Mouse (Mus musculus): ENCODE results near the gene Galnt16.

DNA sequence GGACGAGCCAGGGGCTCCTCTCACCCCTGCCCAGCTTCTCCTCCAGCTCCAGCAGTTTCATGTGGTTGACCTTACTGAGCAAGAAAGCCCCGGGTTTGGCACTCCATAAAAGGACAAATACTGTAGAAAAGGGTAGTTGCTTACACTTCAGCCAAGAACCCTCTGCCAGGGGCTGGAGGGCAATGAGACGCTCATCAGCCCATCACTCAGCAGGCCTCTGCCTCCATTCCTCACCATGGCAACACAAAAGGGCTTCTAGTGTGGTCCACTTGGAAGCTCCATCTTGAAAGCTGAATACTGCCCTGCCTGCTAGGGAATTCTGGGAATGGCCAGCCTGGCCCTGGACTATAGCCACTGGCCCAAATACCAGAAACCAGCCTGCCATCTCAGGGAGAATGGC, 49.3 kb downstream of the Galnt16 start:
- no peak for TF ChIP-seq POLR2A (IDR thresholded peaks at IDR 0.05; ENCODE audit: borderline replicate concordance, insufficient read depth, low read length)
- TF ChIP-seq CTCF (IDR thresholded peaks at IDR 0.05; ENCODE audit: borderline replicate concordance, insufficient read depth, low read depth, low read length), result no peak
